Mouse (Mus musculus): ENCODE measurements around the gene Dock6. TPM values are rescaled to one million over a fixed set of nuclear protein-coding genes. Genes with fewer than 3 reads are reported as not detected.
"Not testable (repeated sequence)": the region's sequence is repeated elsewhere in the genome, so short reads cannot be mapped to it uniquely, and the experiment has no call there.

Dock6 gene
- polyA plus RNA-seq, 1 experiment from 2014 or later = 63.7 TPM

DNA sequence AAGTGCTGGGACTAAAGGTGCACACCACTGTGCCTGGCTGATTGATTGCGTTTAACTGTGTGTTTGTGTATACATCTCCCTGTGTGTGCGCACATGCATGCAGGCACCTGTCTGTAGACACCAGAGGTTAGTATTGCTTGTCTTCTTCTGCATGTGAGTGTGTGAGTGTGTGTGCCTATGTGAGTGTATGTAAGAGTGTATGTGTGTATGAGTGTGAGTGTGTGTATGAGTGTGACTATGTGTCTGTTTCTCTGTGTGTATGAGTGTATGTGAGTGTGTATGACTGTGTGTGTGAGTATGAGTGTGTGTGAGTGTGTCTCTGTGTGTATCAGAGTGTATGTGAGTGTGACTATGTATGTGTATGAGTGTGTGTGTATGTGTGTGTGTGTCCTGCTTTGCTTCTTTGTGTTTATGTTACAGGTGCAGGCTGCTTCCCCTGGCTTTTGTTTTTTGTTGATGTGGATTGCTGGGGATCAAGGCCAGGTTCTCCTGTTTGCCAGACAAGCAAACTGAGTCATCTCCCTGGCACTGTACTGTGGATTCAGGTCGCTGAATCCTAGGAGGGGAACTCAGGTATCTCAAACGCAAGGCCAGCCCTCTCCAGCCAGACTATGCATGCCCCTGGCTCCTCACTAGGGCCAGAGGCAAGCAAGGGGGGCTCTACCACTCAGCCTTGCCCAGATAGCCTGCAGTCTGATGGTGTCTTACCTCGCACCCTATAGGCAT is 13.4 kb upstream of the Dock6 start:
- no peak for ATAC-seq (ENCODE audit: low read depth)

DNA sequence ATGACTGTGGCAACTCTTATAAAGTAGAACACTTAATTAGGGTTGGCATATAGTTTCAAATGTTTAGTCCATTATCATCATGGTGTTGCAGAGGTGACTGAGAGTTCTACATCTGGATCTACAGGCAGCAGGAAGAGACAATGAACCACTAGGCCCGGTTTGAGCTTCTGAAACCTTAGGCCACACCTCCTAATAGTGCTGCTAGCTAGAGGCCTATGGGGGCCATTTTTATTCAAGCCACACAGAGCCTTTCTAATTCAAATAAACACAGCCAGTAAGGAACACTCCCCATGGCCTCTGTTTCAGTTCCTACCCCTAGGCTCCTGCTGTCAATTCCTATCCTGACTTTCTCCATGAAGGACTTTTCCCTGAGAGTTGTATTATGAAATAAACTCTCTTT is 9.7 kb upstream of the Dock6 start:
- H3K4me2 ChIP-seq (ENCODE audit: low read depth, low read length) = no peak overlapping the region
- H3K27ac ChIP-seq (ENCODE audit: low read length) = no peak overlapping the region
- no peaks in the 10 kb centered on the region for H3K36me3 ChIP-seq (ENCODE audit: control insufficient read depth, insufficient read depth, low read length)
- peaks cover 4% of the 10 kb centered on the region for H3K4me1 ChIP-seq (replicated peaks; ENCODE audit: control insufficient read depth, insufficient read depth, low read length)
- no peak overlapping the region for H3K9ac ChIP-seq (ENCODE audit: low read length)
- H3K27me3 ChIP-seq (ENCODE audit: control insufficient read depth, insufficient read depth, low read depth, low read length) = no peaks in the 10 kb centered on the region
- 63% methylated on average over 1 of the region's 1 CpGs for WGBS
- H3K4me3 ChIP-seq (ENCODE audit: low read length) = no peak overlapping the region
- no peak for ATAC-seq (ENCODE audit: low read depth)
- no peaks in the 10 kb centered on the region; the same call in 1 of the 2 replicates for H3K9me3 ChIP-seq (ENCODE audit: control insufficient read depth, low read length)

More for the DNA sequence above, 13.4 kb upstream of the Dock6 start:
- Histone ChIP-seq H3K4me3 (ENCODE audit: low read length) (no peak overlapping the region), H3K9me3 (ENCODE audit: control insufficient read depth, low read length) (no peaks in the 10 kb centered on the region; the same call in 1 of the 2 replicates), H3K27me3 (ENCODE audit: control insufficient read depth, insufficient read depth, low read depth, low read length) (no peaks in the 10 kb centered on the region), H3K4me1 (replicated peaks; ENCODE audit: control insufficient read depth, insufficient read depth, low read length) (peaks cover 4% of the 10 kb centered on the region), H3K4me2 (ENCODE audit: low read depth, low read length) (no peak overlapping the region), H3K27ac (ENCODE audit: low read length) (peak overlapping the region; percentile 19), H3K36me3 (ENCODE audit: control insufficient read depth, insufficient read depth, low read length) (no peaks in the 10 kb centered on the region), H3K9ac (ENCODE audit: low read length) (no peak overlapping the region)
- WGBS = 55% methylated on average over 5 of the region's 5 CpGs

DNA sequence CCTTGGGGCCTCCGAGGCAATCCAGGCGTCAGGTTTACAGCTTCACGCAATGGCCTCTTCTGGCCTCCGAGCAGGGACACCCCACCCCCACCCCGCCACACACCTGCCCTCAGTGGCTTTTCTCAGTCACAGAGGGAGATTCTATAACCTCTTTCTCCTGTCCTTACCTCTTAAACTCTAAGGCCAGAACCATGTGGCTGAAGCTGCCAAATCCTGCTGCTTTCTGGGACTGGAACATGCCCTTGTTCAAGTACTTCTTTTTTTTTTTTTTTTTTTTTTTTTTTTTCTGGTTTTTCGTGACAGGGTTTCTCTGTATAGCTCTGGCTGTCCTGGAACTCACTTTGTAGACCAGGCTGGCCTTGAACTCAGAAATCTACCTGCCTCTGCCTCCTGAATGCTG is 7.9 kb upstream of the Dock6 start:
- not testable (repeated sequence) for H3K27ac ChIP-seq (ENCODE audit: low read length); H3K9me3 ChIP-seq (ENCODE audit: control insufficient read depth, low read length); H3K4me1 ChIP-seq (replicated peaks; ENCODE audit: control insufficient read depth, insufficient read depth, low read length); H3K36me3 ChIP-seq (ENCODE audit: control insufficient read depth, insufficient read depth, low read length); H3K4me2 ChIP-seq (ENCODE audit: low read depth, low read length); ATAC-seq (ENCODE audit: low read depth); H3K27me3 ChIP-seq (ENCODE audit: control insufficient read depth, insufficient read depth, low read depth, low read length); H3K9ac ChIP-seq (ENCODE audit: low read length); H3K4me3 ChIP-seq (ENCODE audit: low read length)
- WGBS = 51% methylated on average over 6 of the region's 6 CpGs

DNA sequence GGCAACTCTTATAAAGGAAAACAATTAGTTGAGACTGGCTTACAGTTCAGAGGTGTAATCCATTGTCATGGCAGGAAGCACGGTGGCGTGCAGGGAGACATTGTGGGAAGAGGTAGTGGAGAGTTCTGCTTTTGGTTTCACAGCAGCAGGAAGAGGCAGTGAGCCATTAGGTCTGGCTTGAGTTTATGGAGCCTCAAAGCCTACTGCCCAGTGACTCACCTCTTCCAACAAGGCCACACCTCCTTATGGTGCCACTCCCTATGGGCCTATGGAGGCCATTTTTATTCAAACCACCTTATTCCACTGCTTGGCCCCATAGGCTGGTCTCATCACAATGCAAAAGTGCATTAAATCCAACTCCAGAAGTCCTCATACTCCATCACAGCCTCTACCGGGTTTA is 7.2 kb upstream of the Dock6 start:
- Histone ChIP-seq H3K9ac (ENCODE audit: low read length) (no peak overlapping the region), H3K9me3 (ENCODE audit: control insufficient read depth, low read length) (no peaks in the 10 kb centered on the region; the same call in 1 of the 2 replicates), H3K27me3 (ENCODE audit: control insufficient read depth, insufficient read depth, low read depth, low read length) (no peaks in the 10 kb centered on the region), H3K27ac (ENCODE audit: low read length) (no peak overlapping the region), H3K4me3 (ENCODE audit: low read length) (no peak overlapping the region), H3K36me3 (ENCODE audit: control insufficient read depth, insufficient read depth, low read length) (no peaks in the 10 kb centered on the region), H3K4me2 (ENCODE audit: low read depth, low read length) (no peak overlapping the region), H3K4me1 (replicated peaks; ENCODE audit: control insufficient read depth, insufficient read depth, low read length) (no peaks in the 10 kb centered on the region)
- WGBS = 71% methylated on average over 3 of the region's 3 CpGs
- no peak for ATAC-seq (ENCODE audit: low read depth)

DNA sequence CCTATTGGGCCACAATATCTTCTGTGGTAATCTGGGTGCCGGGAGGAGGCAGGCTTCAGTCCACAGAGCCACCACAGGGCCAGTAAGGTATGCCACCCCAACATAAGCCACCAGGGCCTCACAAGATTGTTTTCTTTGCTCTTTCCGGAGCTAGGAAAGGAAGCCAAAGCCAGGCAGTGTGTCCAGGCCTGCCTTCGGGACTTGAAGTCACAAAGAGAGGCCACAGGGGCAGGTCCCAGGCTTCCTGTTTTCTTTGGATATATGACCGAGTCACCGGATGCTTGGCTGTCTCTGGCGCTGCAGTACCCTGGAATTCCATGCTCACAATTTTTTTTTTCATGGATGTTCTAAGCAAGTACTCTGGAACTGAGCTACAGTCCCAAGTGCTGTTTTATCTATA is 5.6 kb upstream of the Dock6 start:
- Histone ChIP-seq H3K9me3 (ENCODE audit: control insufficient read depth, low read length) (no peaks in the 10 kb centered on the region; the same call in 1 of the 2 replicates), H3K27ac (ENCODE audit: low read length) (peak overlapping the region; percentile 75), H3K9ac (ENCODE audit: low read length) (0 out of 2 replicates have a peak overlapping the region, but pooled peaks have one; percentile 23), H3K36me3 (ENCODE audit: control insufficient read depth, insufficient read depth, low read length) (no peaks in the 10 kb centered on the region), H3K4me1 (replicated peaks; ENCODE audit: control insufficient read depth, insufficient read depth, low read length) (no peaks in the 10 kb centered on the region), H3K27me3 (ENCODE audit: control insufficient read depth, insufficient read depth, low read depth, low read length) (no peaks in the 10 kb centered on the region), H3K4me3 (ENCODE audit: low read length) (no peak overlapping the region), H3K4me2 (ENCODE audit: low read depth, low read length) (no peak overlapping the region)
- ATAC-seq (ENCODE audit: low read depth) = peak; percentile 89
- WGBS = 40% methylated on average over 6 of the region's 6 CpGs

DNA sequence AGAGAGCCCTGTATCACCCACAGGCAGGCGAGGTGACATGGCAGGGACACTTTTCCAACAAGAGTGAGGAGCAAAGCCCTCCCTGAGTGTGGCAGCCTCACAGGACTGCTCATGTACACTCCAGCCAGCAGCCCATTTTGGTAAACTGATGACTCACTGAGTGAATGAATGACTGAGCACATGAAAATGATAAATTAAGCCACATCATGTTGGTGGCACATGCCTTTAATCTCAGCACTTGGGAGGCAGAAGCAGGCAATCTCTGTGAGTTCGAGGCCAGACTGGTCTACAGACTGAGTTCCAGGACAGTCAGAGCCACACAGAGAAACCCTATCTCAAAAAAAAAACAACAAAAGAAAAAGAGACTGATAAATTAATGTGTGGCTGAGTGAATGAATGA is 5.1 kb upstream of the Dock6 start:
- Histone ChIP-seq H3K9me3 (ENCODE audit: control insufficient read depth, low read length) (no peaks in the 10 kb centered on the region; the same call in 1 of the 2 replicates), H3K9ac (ENCODE audit: low read length) (no peak overlapping the region), H3K27me3 (ENCODE audit: control insufficient read depth, insufficient read depth, low read depth, low read length) (no peaks in the 10 kb centered on the region), H3K4me2 (ENCODE audit: low read depth, low read length) (no peak overlapping the region), H3K27ac (ENCODE audit: low read length) (peak overlapping the region; percentile 75), H3K36me3 (ENCODE audit: control insufficient read depth, insufficient read depth, low read length) (no peaks in the 10 kb centered on the region), H3K4me1 (replicated peaks; ENCODE audit: control insufficient read depth, insufficient read depth, low read length) (no peaks in the 10 kb centered on the region), H3K4me3 (ENCODE audit: low read length) (no peak overlapping the region)
- ATAC-seq (ENCODE audit: low read depth) = no peak
- 65% methylated on average over 2 of the region's 2 CpGs for WGBS

DNA sequence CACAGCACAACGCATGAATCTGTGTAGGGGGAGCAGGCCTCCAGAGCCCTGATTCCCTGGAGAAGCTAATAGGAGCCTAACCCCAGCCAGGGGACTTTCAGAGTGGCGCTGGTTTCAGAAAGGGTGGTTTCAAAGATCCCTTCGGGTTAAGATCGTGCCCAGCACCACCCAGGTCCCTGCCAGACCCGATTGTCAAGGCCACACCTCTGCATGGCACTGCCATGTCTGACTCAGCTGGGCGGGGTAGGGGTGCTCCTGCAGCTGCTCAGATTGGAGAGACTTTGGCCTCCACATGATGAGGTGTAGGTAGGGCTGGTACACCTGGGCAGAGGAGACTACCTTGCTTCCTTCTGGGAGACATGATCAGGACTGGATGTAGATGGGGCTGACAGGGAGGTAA is 2.5 kb upstream of the Dock6 start:
- Histone ChIP-seq H3K4me1 (replicated peaks; ENCODE audit: control insufficient read depth, insufficient read depth, low read length) (peaks cover 14% of the 10 kb centered on the region), H3K9ac (ENCODE audit: low read length) (no peak overlapping the region), H3K36me3 (ENCODE audit: control insufficient read depth, insufficient read depth, low read length) (no peaks in the 10 kb centered on the region), H3K27ac (ENCODE audit: low read length) (no peak overlapping the region), H3K4me3 (ENCODE audit: low read length) (no peak overlapping the region), H3K9me3 (ENCODE audit: control insufficient read depth, low read length) (no peaks in the 10 kb centered on the region), H3K27me3 (ENCODE audit: control insufficient read depth, insufficient read depth, low read depth, low read length) (no peaks in the 10 kb centered on the region), H3K4me2 (ENCODE audit: low read depth, low read length) (no peak overlapping the region)
- ATAC-seq (ENCODE audit: low read depth) = no peak
- WGBS = 89% methylated on average over 6 of the region's 6 CpGs

DNA sequence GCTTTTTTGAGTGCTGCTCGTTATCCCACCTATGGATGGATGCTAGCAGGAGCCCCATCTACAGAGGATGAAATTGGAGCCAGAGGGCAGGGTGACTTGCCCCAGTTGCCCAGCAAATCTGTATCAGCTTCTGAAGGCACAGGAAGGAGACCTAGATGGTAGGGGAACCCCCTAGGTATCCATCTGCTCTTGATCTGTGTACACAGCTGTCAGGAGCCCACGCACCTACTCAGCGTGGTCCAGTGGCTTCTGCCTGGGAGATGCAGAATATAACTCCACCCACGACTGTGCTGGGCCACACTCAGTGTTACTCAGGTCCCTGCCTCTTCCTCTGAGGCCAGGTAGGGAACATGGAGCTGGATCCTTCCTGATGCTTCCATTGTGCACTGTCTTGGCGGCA is 1.5 kb upstream of the Dock6 start:
- H3K9ac ChIP-seq (ENCODE audit: low read length) = no peak overlapping the region
- peaks cover 16% of the 10 kb centered on the region for H3K4me1 ChIP-seq (replicated peaks; ENCODE audit: control insufficient read depth, insufficient read depth, low read length)
- no peaks in the 10 kb centered on the region for H3K9me3 ChIP-seq (ENCODE audit: control insufficient read depth, low read length)
- no peak overlapping the region for H3K4me2 ChIP-seq (ENCODE audit: low read depth, low read length)
- WGBS = 66% methylated on average over 5 of the region's 5 CpGs
- H3K27me3 ChIP-seq (ENCODE audit: control insufficient read depth, insufficient read depth, low read depth, low read length) = no peaks in the 10 kb centered on the region
- no peak overlapping the region for H3K4me3 ChIP-seq (ENCODE audit: low read length)
- H3K27ac ChIP-seq (ENCODE audit: low read length) = no peak overlapping the region
- no peaks in the 10 kb centered on the region for H3K36me3 ChIP-seq (ENCODE audit: control insufficient read depth, insufficient read depth, low read length)
- no peak for ATAC-seq (ENCODE audit: low read depth)

DNA sequence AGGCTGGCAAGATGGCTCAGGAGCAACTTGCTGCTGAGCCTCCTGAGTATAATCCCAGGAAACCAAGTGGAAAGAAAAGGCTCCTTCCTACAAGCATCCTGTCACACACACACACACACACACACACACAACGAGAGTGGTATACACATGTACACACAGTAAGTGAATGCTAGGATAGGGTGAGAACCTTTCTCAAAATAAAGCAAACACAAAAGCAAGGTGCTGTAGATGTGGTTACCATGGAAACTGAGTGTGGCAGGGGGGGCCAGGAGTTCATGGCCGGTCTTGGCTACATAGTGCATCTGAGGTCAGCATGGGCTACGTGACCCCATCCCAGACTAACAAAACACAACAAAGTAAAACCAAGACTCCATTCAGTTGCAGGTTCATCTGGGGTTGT is 1.4 kb downstream of the Dock6 start:
- WGBS = 42% methylated on average over 3 of the region's 3 CpGs
- no peak for ATAC-seq (ENCODE audit: low read depth)
- H3K36me3 ChIP-seq (ENCODE audit: control insufficient read depth, insufficient read depth, low read length) = no peaks in the 10 kb centered on the region
- H3K27ac ChIP-seq (ENCODE audit: low read length) = peak overlapping the region; percentile 84
- H3K9ac ChIP-seq (ENCODE audit: low read length) = peak overlapping the region; percentile 96
- peak overlapping the region; percentile 79 for H3K4me2 ChIP-seq (ENCODE audit: low read depth, low read length)
- no peaks in the 10 kb centered on the region for H3K27me3 ChIP-seq (ENCODE audit: control insufficient read depth, insufficient read depth, low read depth, low read length)
- H3K4me1 ChIP-seq (replicated peaks; ENCODE audit: control insufficient read depth, insufficient read depth, low read length) = peaks cover 36% of the 10 kb centered on the region
- no peaks in the 10 kb centered on the region for H3K9me3 ChIP-seq (ENCODE audit: control insufficient read depth, low read length)
- H3K4me3 ChIP-seq (ENCODE audit: low read length) = peak overlapping the region; percentile 92

All from lung, embryonic 16.5 days (tissue).